Mouse (Mus musculus) neural tube, embryonic 10.5 days (tissue): ENCODE results near the gene Gm49368.

Experiments used
- DNase-seq: peaks from one replicate; pipeline ENCODE4 v3.0.0-alpha.2; 2017; ENCODE audit warnings: low spot score; ENCODE audit errors: extremely low spot score

The Gm49368 gene

DNA sequence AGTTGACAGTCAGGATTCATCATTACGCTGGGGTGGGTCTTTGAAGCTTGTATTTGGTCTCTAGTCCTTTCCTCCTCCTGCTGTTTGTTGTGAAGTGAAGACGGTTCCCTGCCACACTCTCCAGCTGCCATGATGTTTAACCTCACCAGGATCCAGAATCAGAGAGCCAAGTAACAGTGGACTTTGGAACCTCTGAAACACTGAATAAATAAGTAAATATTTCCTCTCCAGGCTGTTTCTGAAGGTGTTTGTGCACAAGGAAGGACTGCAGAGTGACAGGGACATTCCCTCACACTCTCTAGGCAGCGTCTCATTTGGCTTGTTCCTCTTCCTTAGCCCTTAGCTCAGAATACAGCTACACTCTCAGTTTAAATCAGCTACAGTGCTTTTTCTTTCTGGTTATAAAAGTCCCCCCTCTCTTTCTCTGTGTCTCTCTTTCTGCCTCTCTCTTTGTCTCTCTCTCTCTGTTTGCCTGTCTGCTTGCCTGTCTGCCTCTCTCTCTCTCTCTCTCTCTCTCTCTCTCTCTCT, 5.5 kb upstream of the Gm49368 start:
- DNase-seq = no peak

DNA sequence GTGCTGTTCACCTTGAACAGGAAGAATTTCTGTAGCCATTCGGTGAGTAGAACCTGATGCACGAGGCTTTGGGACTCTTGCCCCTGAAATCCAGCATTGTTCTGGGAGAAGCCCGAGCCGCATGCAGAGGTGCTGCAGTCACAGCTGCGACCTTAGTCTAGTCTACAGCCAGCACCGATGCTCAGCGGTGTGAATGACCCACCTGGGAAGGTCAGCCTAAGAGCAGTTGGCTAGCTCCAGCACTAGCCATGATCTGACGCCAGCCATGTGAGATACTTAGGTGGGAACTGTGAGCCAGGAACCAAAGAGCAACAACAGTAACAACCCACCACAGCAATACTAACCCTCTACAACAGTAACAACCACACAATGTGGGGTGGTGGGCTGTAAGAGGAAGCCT, 4.6 kb upstream of the Gm49368 start:
- DNase-seq = no peak

DNA sequence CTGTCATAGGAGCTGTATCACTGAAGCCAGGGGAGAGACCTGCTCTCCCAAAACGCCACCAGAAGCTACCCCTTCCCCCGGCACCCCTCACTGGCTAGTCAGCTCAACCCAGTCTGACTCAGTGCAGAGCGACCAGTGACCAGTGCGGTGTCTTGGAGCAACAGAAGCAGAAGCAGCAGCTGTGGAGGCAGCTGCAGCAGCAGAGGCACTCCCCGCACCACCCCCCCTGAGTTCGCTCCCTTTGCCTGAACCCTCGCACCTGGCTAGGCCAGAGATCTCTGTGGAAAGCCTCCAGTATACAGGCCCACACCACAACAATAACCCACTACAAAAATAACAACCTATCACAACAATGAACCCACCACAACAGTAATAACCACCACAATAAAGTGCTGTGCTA, 3.9 kb upstream of the Gm49368 start:
- no peak for DNase-seq

DNA sequence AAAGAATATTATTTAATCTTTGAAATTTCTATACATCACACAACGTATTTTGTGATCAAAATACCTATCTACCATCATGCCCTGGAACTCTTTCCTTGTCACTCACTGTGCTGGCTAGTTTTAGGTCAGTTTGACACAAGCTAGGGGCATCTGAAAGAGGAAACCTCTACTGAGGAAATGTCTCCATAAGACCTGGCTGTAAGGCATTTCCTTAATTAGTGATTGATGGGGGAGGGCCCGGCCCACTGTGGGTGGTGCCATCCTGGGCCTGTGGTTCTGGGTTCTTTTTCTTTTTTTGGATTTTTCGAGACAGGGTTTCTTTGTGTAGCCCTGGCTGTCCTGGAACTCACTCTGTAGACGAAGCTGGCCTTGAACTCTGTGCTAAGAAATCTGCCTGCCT, 3.4 kb upstream of the Gm49368 start:
- no peak for DNase-seq

DNA sequence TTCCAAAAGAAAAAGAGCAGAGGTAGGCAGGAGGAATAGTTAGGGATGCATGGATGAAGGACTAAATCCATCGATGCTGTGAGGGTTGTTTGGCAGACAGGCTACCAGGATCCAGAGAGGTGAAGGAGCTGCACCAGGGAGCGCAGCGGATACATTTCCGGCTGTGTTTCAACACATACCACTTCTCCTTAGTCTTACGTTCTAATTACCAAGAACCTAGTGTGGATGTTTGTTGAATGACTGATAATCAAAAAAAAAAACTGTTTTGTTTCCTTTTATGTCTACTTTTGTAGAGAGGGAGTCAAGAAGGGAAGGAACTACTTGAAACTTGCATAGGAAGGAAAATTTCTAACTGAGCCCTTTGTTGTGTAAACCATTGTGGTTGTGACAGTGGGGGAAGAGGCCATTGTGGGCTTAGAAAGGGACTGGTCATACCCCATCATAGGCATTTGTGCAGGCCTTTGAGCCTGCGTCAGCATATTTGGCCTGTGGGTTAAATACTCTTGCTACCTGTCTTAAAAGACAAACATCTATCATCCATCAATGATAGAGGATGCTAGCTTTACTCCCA, 813 bp downstream of the Gm49368 start:
- no peak for DNase-seq

DNA sequence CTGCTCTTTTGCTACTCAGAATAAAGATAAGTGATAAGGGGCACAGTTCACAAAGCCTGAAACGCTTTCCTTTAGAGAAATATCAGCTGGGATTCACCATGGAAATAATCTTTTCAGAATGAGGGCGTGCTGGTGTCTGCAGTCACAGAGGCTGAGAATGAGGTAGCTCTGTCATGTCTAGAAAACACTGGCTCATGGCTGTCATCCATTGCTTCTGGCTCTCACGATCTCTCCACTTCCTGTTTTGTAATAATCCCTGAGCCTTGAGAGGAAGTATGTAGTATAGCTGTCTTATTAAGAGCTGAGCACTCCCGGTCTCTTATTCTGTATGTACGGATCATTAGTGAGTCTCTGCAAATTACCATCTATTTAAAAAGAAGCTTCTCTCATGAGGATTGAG, 3.1 kb downstream of the Gm49368 start:
- DNase-seq = no peak

DNA sequence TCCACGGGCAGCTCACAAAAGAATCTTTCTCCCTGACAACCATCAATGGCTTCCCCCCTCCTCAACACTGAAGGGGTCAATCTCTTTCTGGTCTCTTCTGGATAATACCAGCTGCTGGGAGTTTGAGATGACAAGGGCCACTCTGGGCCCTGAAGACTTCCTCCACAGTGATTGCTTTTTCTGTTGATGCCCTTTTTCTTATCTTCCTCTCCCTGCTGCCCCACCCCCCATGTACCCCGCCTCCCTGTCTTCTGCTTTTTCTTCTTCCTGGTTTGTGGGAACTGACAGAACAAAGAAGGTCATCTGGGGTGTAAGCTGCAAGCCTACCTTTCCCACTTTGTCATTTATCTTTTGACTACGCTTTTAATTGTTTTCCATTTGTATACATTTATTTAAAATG, 5.4 kb downstream of the Gm49368 start:
- DNase-seq = no peak

DNA sequence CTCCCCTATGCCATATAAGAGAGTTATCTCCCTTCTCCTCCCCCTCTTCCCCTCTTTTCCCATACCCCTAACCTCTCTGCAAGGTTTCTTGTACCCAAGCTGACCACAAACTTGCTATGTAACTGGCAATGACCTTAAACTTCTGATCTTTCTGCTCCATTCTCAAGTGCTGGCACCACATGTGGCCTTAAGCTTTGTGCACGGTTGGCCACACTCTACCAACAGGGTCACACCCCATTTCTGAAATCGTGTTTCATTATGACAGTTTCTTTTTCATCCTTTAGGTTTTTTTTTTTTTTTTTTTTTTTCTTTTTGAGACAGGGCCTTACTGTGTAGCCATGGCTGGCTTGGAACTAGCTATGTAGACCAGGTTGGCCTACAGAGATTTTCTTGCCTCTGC, 7.4 kb downstream of the Gm49368 start:
- no peak for DNase-seq

DNA sequence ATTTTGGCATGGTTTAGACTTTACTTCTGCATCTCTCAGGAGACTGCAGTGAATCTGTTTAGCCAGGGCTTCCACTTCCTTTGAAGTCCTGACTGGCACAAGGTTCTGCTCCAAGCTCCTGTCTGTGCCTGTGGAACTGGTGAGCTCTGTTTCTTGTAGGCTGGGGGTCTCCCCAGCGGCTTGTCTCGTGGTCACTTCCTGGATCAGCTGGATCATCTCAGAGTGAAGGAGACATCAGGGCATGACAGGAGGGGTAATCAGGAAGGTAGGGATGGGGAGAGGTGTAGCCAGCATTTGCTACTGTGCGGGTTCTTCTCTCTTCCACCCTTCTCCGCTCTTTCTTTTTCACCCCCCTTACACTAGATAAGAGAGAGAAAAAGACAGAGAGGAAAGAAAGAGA, 9.3 kb downstream of the Gm49368 start:
- DNase-seq = no peak

DNA sequence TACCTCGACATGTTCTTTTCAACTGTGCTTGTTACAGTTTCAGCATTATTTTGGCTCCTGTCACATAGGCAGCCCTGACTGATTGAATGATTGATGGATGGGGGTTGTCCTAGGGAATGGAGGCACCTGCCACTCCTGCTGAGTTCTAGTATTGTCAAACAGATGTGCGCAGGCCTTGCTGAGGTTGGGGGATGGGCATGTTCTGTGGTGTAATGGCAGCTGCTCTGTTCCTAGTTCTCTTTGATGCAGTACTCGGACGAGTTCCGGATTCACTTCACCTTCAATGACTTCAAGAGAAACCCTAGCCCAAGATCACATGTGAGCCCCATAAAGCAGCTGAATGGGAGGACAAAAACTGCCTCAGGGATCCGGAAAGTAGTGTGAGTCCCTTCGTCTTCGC, 17.5 kb downstream of the Gm49368 start:
- no peak for DNase-seq

DNA sequence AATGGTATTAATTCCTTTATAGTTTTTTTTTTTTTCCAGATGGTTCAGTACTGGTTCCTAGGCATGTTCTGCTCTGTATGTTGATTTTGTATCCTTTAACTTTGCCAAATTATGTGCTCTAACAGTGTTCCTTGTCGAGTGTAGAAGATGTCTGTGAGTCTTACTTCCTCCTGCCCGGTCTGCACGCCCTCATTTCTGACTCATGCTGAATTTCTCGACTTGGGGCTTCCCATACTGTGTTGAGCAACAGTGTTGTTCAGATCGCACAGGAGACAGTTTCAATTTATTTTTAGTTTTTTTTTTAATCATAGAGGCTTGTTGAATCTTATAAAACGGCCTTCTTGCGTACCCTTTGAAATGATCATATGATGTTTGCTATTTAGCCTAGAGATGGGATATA, 26.7 kb downstream of the Gm49368 start:
- no peak for DNase-seq

DNA sequence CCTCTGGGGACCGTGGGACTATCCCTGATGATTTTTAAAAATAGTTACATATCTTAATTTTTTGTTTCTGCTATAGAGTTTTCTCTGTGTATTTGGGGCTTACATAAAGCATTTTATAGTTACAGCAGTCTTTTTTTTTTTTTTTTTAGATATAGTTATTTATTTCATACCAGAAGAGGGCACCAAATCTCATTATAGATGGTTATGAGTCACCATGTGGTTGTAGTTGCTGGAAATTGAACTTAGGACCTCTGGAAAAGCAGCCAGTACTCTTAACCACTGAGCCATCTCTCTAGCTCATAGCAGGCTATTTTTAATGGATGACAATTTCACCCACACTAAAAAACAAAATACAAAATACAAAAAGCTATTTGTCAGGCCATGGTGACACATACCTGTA, 35.7 kb downstream of the Gm49368 start:
- DNase-seq = no peak

DNA sequence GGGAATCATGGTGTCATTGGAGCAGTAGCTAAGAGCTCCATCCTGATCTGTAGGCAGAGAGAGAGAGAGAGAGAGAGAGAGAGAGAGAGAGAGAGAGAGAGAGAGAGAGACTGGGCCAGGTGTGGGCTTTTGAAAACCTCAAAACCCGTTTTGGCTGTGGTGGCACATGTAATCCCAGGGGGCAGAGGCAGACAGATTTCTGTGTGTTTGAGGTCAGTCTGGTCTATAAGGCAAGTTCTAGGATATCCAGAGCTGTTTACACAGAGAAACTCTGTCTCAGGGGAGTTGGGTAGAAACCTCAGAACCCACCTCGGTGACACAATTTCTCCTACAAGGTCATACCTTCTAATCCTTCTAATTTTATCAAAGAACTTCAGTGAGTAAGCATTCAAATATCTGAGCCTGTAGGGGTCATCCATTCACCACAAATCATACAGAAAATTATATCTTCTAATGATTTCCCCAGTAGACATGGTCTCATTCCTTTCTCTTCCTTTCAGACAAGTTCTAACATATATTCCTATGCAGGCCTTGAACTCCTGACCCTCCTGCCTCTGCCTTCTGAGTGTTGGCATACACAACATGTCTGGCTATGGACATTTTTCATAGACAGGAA, 38.4 kb downstream of the Gm49368 start:
- no peak for DNase-seq

DNA sequence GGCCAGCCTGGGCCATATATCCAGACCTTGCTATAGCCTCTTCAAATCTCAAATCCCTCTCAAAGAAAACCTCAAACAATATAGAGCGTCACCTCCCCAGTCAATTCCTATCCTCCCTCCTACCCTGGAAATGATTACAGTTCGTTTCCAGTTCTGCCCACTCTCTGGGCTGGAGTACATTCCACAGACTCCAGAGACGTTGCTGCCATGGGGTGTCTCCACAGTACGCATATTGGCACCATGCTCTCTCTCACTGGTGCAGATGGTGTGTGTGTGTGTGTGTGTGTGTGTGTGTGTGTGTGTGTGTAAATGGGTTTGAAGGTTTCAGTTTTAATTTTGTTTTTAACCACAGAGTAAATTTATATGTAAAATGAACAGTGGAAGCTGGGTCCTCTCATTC, 42.8 kb downstream of the Gm49368 start:
- no peak for DNase-seq

DNA sequence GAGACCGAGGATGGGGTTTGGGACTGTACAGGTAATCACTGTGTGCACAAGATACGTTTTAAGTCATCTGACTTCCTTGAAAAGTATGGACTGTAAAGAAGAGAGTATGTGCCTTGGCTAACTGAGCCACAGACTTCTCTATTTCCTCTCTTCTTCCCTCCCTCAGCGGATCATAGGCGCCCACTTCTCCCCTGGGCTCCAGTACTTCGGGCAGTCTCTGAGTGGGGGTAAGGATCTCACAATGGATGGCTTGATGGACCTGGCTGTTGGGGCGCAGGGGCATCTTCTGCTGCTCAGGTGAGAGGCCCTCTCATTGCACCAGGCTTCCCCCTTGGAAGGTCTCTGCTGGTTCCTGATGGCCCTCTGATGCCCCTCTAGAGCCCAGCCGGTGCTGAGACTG, 45.0 kb downstream of the Gm49368 start:
- no peak for DNase-seq

DNA sequence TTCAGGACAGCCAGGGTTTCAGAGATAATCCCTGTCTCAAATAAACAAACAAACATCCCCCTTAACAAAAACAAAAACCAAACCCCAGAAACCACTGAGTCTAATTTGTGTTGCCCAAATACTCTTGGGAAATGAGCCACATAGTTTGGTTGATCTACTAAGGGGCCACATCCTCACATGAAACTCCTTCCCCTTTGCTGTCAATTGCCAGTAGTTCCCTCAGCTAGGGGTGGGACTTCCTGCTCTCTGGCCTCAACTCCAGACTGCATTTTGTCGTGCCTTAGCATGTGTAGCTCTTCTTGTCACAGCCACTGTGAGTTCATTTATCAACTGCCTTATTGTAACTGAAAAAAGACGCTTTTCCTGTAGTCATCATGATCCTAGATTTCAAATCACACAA, 47.8 kb downstream of the Gm49368 start:
- DNase-seq = no peak

DNA sequence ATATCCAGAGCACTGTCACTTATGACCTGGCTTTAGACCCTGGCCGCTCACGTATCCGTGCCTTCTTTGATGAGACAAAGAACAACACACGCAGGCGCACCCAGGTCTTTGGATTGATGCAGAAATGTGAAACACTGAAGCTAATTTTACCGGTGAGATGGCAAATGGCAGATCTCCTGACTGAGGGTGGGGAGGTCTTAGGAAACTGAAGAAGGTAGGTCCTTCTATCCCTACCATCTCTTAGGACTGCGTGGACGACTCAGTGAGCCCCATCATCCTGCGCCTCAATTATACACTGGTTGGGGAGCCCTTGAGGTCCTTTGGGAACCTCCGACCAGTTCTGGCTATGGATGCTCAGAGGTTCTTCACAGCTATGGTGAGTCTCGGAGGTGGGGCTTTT, 49.6 kb downstream of the Gm49368 start:
- DNase-seq = no peak

DNA sequence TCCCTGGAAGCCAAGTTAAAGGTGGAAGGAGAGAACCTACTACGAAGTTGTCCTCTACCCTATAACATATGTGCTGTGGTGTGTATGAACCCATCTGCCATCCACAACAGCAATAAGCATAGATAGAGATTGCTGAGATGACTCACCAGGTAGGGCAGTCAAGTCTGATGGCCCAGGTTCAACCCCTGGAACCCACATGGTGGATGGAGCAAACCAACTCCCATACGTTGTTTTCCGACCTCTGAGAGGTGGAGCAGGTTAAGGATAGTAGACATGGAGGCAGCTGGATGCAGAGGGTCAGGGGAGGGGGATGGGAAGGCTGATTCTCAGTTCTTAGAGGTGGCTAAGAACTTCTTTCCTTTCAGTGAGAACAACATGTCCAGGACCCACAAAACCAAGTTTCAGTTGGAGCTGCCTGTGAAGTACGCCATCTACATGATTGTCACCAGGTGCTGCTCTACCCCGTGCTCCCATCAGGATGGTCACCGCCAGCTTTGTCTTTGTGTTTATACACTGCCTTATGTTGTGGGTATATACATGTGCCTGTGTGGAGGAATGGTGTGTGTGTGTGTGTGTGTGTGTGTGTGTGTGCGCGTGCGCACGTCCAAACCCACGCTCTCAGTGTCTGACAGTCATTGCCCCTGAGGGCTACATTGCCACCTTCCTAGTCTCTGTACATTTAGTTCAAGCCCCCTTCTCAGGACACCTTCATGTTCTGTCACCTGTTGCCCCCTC, 52.1 kb downstream of the Gm49368 start:
- no peak for DNase-seq

DNA sequence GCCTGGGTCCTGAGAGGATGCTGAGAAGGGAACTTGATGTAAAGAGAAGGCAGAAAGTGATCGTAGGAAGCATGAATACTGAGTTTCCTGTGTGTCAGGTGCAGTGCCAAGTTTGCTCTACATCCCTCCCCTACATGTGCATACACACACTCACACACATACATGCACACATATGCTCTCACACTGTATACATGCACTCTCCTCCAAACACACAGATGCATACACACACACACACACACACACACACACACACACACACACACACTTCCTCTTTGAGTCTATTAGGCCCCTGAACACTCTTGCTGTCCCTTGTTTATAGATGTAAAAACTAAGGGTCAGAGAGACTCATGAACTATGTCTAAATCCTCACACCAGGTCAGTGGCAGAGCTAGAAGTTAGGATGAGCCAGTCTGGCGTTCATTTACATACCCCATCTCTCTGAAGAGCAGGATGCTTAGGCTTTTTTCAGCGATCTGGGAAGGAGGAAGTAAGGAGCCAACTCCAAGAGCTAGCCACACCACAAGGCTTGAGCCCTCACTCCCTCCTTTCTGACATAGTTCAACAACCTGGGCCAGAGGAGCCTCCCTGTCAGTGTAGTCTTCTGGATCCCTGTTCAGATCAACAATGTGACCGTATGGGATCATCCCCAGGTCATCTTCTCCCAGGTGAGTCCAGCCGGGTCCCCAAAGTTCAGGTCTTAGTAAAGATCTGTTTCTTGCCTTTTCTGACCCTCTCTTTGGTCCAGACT, 52.9 kb downstream of the Gm49368 start:
- no peak for DNase-seq

DNA sequence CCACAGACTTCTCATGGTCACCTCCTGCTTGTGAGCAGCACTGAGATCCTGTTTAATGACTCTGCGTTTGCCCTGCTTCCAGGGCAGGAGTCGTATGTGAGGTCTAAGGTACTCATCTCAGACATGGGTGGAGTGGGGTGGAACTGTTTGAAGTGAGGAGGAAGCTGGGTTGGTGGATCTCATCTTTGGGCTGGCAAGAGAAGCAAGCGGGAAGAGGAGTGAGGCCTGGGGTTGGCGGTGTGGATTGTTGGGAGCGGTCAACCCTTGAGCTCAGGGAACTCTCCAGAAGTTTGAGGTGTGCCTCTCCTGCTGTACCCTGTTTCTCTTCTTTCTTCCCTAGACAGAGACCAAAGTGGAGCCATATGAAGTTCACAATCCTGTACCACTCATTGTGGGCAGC, 53.9 kb downstream of the Gm49368 start:
- no peak for DNase-seq

DNA sequence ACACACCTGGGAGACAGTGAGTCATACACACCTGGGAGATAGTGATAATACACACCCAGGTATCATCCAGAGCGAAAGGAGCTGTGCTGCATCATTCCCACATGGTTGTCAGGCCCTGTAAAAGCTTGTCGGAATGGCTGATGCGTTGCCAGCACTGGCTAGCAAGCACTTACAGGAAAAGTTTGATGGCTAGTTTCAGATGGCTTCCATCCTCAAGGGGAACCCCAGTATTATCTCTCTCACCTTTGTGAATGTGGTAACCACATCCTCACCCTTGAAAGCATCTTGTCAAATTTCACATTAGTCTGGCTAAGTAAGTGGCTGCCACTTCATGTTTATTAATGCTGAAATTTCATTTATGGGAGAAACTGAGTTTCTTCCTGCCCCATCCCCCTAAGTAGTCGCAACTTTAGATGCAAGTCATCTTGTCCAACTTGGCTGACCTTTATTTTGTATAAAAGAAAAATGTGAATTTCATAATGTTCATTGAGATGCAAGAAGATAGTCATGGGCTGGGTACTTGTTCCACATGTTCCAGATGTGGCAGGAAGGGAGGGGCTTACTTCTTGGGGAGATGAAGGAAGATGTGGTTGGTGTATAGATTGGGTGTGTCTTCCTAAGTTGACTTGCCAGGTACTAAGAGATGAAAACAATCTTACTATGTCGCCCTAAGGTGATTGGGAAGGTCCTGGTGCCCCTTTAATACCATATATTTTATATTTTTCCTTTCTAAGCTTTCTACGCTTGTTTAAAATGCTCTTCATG, 57.4 kb downstream of the Gm49368 start:
- DNase-seq = no peak
